Mouse (Mus musculus): Measurements from ENCODE around the gene Snrpb. TPM values are rescaled to one million over a fixed set of nuclear protein-coding genes. Genes with fewer than 3 reads are reported as not detected.

The Snrpb gene
- polyA plus RNA-seq, 1 experiment = 46.0 TPM

GRCm38 (mm10) chr2:130178381-130178705 lies 860 bp downstream of the Snrpb start:
- H3K27me3 ChIP-seq (ENCODE audit: control insufficient read depth) = no peaks in the 10 kb centered on the region
- TF ChIP-seq TAL1 (IDR thresholded peaks at IDR 0.05; ENCODE audit: low read length) (no peak), GATA1 (IDR thresholded peaks at IDR 0.05; ENCODE audit: low read length) (no peak)
- H3K36me3 ChIP-seq (ENCODE audit: control insufficient read depth) = peaks cover 44% of the 10 kb centered on the region
- no peaks in the 10 kb centered on the region for H3K9me3 ChIP-seq (ENCODE audit: control insufficient read depth, low read length)
- peaks cover 32% of the 10 kb centered on the region for H3K4me1 ChIP-seq (ENCODE audit: control insufficient read depth)
- H3K4me3 ChIP-seq (replicated peaks) = peak overlapping the region; percentile 99

DNA sequence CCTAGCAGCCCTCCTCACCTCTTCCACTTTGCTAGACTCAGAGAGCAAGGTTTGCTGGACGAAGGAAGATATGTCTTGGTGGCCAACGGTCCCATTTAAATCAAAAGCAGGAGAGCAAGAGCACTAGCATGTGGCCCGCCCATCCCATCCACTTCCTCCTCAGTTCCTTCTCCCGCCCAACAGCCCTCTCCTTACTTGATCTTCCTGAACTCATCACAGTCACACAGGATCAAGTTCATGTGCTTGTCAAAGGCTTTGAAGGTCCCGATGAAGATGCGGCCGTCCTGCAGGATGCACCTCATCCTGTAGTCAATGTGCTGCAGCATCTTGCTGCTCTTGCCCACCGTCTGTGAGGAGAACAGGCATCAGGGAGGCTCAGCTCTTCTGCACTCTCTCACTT lies 2.4 kb downstream of the Snrpb start:
- TF ChIP-seq GATA1 (IDR thresholded peaks at IDR 0.05; ENCODE audit: low read length) = no peak
- no peak for TF ChIP-seq TAL1 (IDR thresholded peaks at IDR 0.05; ENCODE audit: low read length)
- H3K4me3 ChIP-seq (replicated peaks) = peak overlapping the region; percentile 99

DNA sequence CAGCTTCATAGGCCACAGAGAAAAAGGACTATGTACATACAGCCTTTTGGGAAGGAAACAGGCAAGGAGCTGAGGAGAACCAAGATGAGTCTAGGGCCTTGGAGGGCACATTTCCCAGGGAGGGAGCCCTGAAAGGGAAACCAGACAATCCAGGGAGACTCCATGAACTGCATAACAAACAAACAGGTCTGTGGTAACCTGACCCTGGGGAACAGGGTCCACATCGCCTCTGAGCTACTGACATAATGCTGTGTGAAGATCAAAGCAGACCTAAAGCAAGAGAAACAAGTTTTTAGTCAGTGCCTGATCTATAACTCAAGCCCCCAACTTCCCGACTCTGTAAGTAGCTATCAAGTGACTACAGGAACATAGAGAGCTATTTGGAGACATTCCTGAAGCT lies 7.5 kb downstream of the Snrpb start:
- H3K4me3 ChIP-seq (replicated peaks) = no peak overlapping the region
- TF ChIP-seq GATA1 (IDR thresholded peaks at IDR 0.05; ENCODE audit: low read length) (no peak), TAL1 (IDR thresholded peaks at IDR 0.05; ENCODE audit: low read length) (no peak)
- no peaks in the 10 kb centered on the region for H3K27me3 ChIP-seq (ENCODE audit: control insufficient read depth)
- H3K9me3 ChIP-seq (ENCODE audit: control insufficient read depth, low read length) = no peaks in the 10 kb centered on the region
- peaks cover 7% of the 10 kb centered on the region for H3K4me1 ChIP-seq (ENCODE audit: control insufficient read depth)
- peaks cover 98% of the 10 kb centered on the region for H3K36me3 ChIP-seq (ENCODE audit: control insufficient read depth)

More for the DNA sequence above, 2.4 kb downstream of the Snrpb start:
- peaks cover 59% of the 10 kb centered on the region for H3K36me3 ChIP-seq (ENCODE audit: control insufficient read depth)
- no peaks in the 10 kb centered on the region for H3K9me3 ChIP-seq (ENCODE audit: control insufficient read depth, low read length)
- peaks cover 32% of the 10 kb centered on the region for H3K4me1 ChIP-seq (ENCODE audit: control insufficient read depth)
- no peaks in the 10 kb centered on the region for H3K27me3 ChIP-seq (ENCODE audit: control insufficient read depth)

- Histone ChIP-seq H3K9me3 (ENCODE audit: control insufficient read depth, low read length) (no peaks in the 10 kb centered on the region), H3K4me1 (ENCODE audit: control insufficient read depth) (no peaks in the 10 kb centered on the region; the same call in 1 of the 2 replicates), H3K4me3 (replicated peaks) (no peak overlapping the region), H3K27me3 (ENCODE audit: control insufficient read depth) (no peaks in the 10 kb centered on the region), H3K36me3 (ENCODE audit: control insufficient read depth) (peaks cover 69% of the 10 kb centered on the region)
- TF ChIP-seq TAL1 (IDR thresholded peaks at IDR 0.05; ENCODE audit: low read length) (no peak), GATA1 (IDR thresholded peaks at IDR 0.05; ENCODE audit: low read length) (no peak)
Measured at GRCm38 (mm10) chr2:130167861-130168260, 11.3 kb downstream of the Snrpb start.

GRCm38 (mm10) chr2:130166311-130167214 lies 12.6 kb downstream of the Snrpb start:
- no peak overlapping the region for H3K4me3 ChIP-seq (replicated peaks)
- TF ChIP-seq TAL1 (IDR thresholded peaks at IDR 0.05; ENCODE audit: low read length) (no peak), GATA1 (IDR thresholded peaks at IDR 0.05; ENCODE audit: low read length) (no peak)
- H3K27me3 ChIP-seq (ENCODE audit: control insufficient read depth) = no peaks in the 10 kb centered on the region
- H3K9me3 ChIP-seq (ENCODE audit: control insufficient read depth, low read length) = no peaks in the 10 kb centered on the region
- no peaks in the 10 kb centered on the region for H3K4me1 ChIP-seq (ENCODE audit: control insufficient read depth)
- H3K36me3 ChIP-seq (ENCODE audit: control insufficient read depth) = peaks cover 56% of the 10 kb centered on the region

GRCm38 (mm10) chr2:130162701-130163100 lies 16.5 kb downstream of the Snrpb start:
- TF ChIP-seq TAL1 (IDR thresholded peaks at IDR 0.05; ENCODE audit: low read length) (no peak), GATA1 (IDR thresholded peaks at IDR 0.05; ENCODE audit: low read length) (no peak)
- Histone ChIP-seq H3K4me1 (ENCODE audit: control insufficient read depth) (peaks cover 3% of the 10 kb centered on the region; the same call in 1 of the 2 replicates), H3K4me3 (replicated peaks) (no peak overlapping the region), H3K36me3 (ENCODE audit: control insufficient read depth) (peaks cover 19% of the 10 kb centered on the region), H3K9me3 (ENCODE audit: control insufficient read depth, low read length) (no peaks in the 10 kb centered on the region), H3K27me3 (ENCODE audit: control insufficient read depth) (no peaks in the 10 kb centered on the region)

DNA sequence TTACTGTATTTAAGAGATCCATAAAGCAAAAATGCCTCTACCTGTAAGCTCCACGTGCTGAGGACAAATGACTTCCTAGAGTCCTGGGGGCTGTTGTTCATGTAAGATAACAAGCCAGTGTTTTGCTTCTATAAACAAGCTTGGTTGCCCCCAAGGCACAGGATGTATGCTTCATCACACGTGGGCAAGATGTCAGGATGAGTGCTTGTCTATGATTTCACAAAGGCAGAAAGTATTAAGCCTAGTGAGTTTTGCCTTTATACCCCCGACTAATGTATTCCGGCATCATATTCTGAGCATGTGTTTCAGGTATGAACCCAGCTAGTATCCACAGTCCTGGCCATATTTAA lies 21.1 kb downstream of the Snrpb start:
- Histone ChIP-seq H3K9me3 (ENCODE audit: control insufficient read depth, low read length) (no peaks in the 10 kb centered on the region), H3K36me3 (ENCODE audit: control insufficient read depth) (no peaks in the 10 kb centered on the region), H3K27me3 (ENCODE audit: control insufficient read depth) (no peaks in the 10 kb centered on the region), H3K4me1 (ENCODE audit: control insufficient read depth) (peaks cover 3% of the 10 kb centered on the region; the same call in 1 of the 2 replicates), H3K4me3 (replicated peaks) (no peak overlapping the region)
- TF ChIP-seq TAL1 (IDR thresholded peaks at IDR 0.05; ENCODE audit: low read length) (no peak), GATA1 (IDR thresholded peaks at IDR 0.05; ENCODE audit: low read length) (no peak)

DNA sequence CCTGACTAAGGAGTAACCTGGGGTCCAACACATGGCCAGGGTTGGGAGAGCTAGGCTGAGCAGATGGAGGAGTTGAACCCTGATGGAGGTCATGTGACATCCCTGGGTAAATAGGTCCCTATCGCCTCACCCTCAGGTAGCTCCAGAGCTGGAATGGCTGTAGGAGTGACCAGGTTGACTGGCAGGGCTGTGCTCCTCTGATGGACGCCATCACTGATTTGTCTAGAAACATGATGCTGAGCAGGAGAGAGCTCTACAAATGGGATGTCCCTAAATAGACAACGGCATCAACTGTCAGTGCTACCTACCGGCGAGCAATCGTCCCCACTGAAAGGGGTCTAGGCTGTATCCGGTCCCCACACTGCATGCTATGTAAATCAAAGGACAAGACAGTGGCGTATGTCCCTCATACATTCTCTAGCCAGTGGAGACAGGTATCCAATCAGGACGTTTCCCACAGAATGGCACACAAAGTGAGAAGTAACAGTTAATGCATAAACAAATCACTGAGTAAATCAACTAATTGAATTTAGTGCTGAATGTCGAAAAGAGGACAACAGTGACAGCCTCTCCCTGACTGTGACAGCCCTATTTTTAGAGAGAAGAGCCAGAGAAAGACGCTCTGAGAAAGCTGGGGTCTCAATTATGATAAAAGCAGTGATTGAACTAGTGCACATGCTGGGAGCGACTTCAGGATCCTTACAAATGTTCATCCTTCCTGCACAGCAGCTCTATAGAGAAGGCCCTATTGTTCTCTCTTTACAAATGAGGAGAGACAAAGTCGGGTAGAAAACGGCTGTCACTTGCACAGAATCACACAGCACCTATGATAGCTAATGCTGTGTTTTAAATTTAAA lies 21.7 kb downstream of the Snrpb start:
- TF ChIP-seq GATA1 (IDR thresholded peaks at IDR 0.05; ENCODE audit: low read length) (no peak), TAL1 (IDR thresholded peaks at IDR 0.05; ENCODE audit: low read length) (no peak)
- H3K4me3 ChIP-seq (replicated peaks) = no peak overlapping the region

GRCm38 (mm10) chr2:130155851-130156250 lies 23.4 kb downstream of the Snrpb start:
- Histone ChIP-seq H3K4me1 (ENCODE audit: control insufficient read depth) (no peaks in the 10 kb centered on the region), H3K9me3 (ENCODE audit: control insufficient read depth, low read length) (no peaks in the 10 kb centered on the region), H3K36me3 (ENCODE audit: control insufficient read depth) (no peaks in the 10 kb centered on the region), H3K4me3 (replicated peaks) (no peak overlapping the region), H3K27me3 (ENCODE audit: control insufficient read depth) (no peaks in the 10 kb centered on the region)
- no peak for TF ChIP-seq GATA1 (IDR thresholded peaks at IDR 0.05; ENCODE audit: low read length)
- TF ChIP-seq TAL1 (IDR thresholded peaks at IDR 0.05; ENCODE audit: low read length) = no peak

More for the DNA sequence above, 21.7 kb downstream of the Snrpb start:
- Histone ChIP-seq H3K36me3 (ENCODE audit: control insufficient read depth) (no peaks in the 10 kb centered on the region), H3K9me3 (ENCODE audit: control insufficient read depth, low read length) (no peaks in the 10 kb centered on the region), H3K4me1 (ENCODE audit: control insufficient read depth) (peaks cover 3% of the 10 kb centered on the region; the same call in 1 of the 2 replicates), H3K27me3 (ENCODE audit: control insufficient read depth) (no peaks in the 10 kb centered on the region)
